Mouse (Mus musculus): Measurements from ENCODE around the gene Amd1. TPM values are rescaled to one million over a fixed set of nuclear protein-coding genes. Genes with fewer than 3 reads are reported as not detected.

The Amd1 gene
- 113 and 114 TPM in 2 replicates for polyA plus RNA-seq (2012; rRNA removed)

GRCm38 (mm10) chr10:40302140-40302985 lies at the start of gene Amd1:
Gene Amd1 (minus strand): TSS chr10:40302186.
- peak; percentile 88; the same call in 1 of the 2 replicates for TF ChIP-seq POLR2A (IDR thresholded peaks at IDR 0.05; ENCODE audit: borderline replicate concordance, insufficient read depth, low read length)
- no peak for TF ChIP-seq CTCF (IDR thresholded peaks at IDR 0.05; ENCODE audit: borderline replicate concordance, insufficient read depth, low read depth, low read length)
- DNase-seq: peak; percentile 100
- Histone ChIP-seq H3K4me3 (replicated peaks; ENCODE audit: insufficient read depth, low read depth, low read length) (peak within 1 kb of the TSS; percentile 82), H3K4me1 (ENCODE audit: control insufficient read depth, insufficient read depth, low read length) (peaks cover 4% of the 10 kb centered on the region; the same call in 1 of the 2 replicates), H3K27ac (ENCODE audit: insufficient read depth, low read length) (peak within 1 kb of the TSS; percentile 89), H3K27me3 (ENCODE audit: control insufficient read depth, insufficient read depth, low read length) (no peaks in the 10 kb centered on the region)
- under 1% methylated on average over 55 of the region's 55 CpGs for WGBS

GRCm38 (mm10) chr10:40351156-40351555 lies 49.2 kb upstream of the Amd1 start:
- 29% methylated on average over 4 of the region's 4 CpGs for WGBS
- TF ChIP-seq CTCF (IDR thresholded peaks at IDR 0.05; ENCODE audit: borderline replicate concordance, insufficient read depth, low read depth, low read length): no peak
- TF ChIP-seq POLR2A (IDR thresholded peaks at IDR 0.05; ENCODE audit: borderline replicate concordance, insufficient read depth, low read length): no peak
- H3K4me3 ChIP-seq (replicated peaks; ENCODE audit: insufficient read depth, low read depth, low read length): peak overlapping the region; percentile 22
- no peaks in the 10 kb centered on the region for H3K27me3 ChIP-seq (ENCODE audit: control insufficient read depth, insufficient read depth, low read length)
- no peak for DNase-seq
- peaks cover 5% of the 10 kb centered on the region; the same call in 1 of the 2 replicates for H3K4me1 ChIP-seq (ENCODE audit: control insufficient read depth, insufficient read depth, low read length)
- H3K27ac ChIP-seq (ENCODE audit: insufficient read depth, low read length): no peak overlapping the region

- TF ChIP-seq POLR2A (IDR thresholded peaks at IDR 0.05; ENCODE audit: borderline replicate concordance, insufficient read depth, low read length) (no peak), CTCF (IDR thresholded peaks at IDR 0.05; ENCODE audit: borderline replicate concordance, insufficient read depth, low read depth, low read length) (no peak)
- H3K4me3 ChIP-seq (replicated peaks; ENCODE audit: insufficient read depth, low read depth, low read length): peak overlapping the region; percentile 95
- peak overlapping the region; percentile 55 for H3K27ac ChIP-seq (ENCODE audit: insufficient read depth, low read length)
- 36% methylated on average over 12 of the region's 12 CpGs for WGBS
- no peak for DNase-seq
- H3K27me3 ChIP-seq (ENCODE audit: control insufficient read depth, insufficient read depth, low read length): no peaks in the 10 kb centered on the region
- peaks cover 5% of the 10 kb centered on the region; the same call in 1 of the 2 replicates for H3K4me1 ChIP-seq (ENCODE audit: control insufficient read depth, insufficient read depth, low read length)
These were observed 48.4 kb upstream of the Amd1 start for GRCm38 (mm10) chr10:40350245-40350932.

- TF ChIP-seq CTCF (IDR thresholded peaks at IDR 0.05; ENCODE audit: borderline replicate concordance, insufficient read depth, low read depth, low read length) (no peak), POLR2A (IDR thresholded peaks at IDR 0.05; ENCODE audit: borderline replicate concordance, insufficient read depth, low read length) (no peak)
- Histone ChIP-seq H3K4me3 (replicated peaks; ENCODE audit: insufficient read depth, low read depth, low read length) (peak overlapping the region; percentile 95), H3K27me3 (ENCODE audit: control insufficient read depth, insufficient read depth, low read length) (no peaks in the 10 kb centered on the region), H3K27ac (ENCODE audit: insufficient read depth, low read length) (peak overlapping the region; percentile 55), H3K4me1 (ENCODE audit: control insufficient read depth, insufficient read depth, low read length) (peaks cover 5% of the 10 kb centered on the region; the same call in 1 of the 2 replicates)
- under 1% methylated on average over 61 of the region's 62 CpGs for WGBS
- DNase-seq: peak; percentile 62 to 67
These were observed 47.7 kb upstream of the Amd1 start for GRCm38 (mm10) chr10:40349631-40350177.

- WGBS: 1% methylated on average over 75 of the region's 76 CpGs
- Histone ChIP-seq H3K4me3 (replicated peaks; ENCODE audit: insufficient read depth, low read depth, low read length) (peak overlapping the region; percentile 95), H3K27ac (ENCODE audit: insufficient read depth, low read length) (peak overlapping the region; percentile 55), H3K27me3 (ENCODE audit: control insufficient read depth, insufficient read depth, low read length) (no peaks in the 10 kb centered on the region), H3K4me1 (ENCODE audit: control insufficient read depth, insufficient read depth, low read length) (peaks cover 5% of the 10 kb centered on the region; the same call in 1 of the 2 replicates)
- TF ChIP-seq CTCF (IDR thresholded peaks at IDR 0.05; ENCODE audit: borderline replicate concordance, insufficient read depth, low read depth, low read length) (no peak), POLR2A (IDR thresholded peaks at IDR 0.05; ENCODE audit: borderline replicate concordance, insufficient read depth, low read length) (peak; percentile 67; the same call in 1 of the 2 replicates)
- peak; percentile 97 to 99 for DNase-seq
These were observed 46.9 kb upstream of the Amd1 start for GRCm38 (mm10) chr10:40348566-40349536.

GRCm38 (mm10) chr10:40347461-40347954 lies 45.5 kb upstream of the Amd1 start:
- DNase-seq: no peak
- H3K4me3 ChIP-seq (replicated peaks; ENCODE audit: insufficient read depth, low read depth, low read length): no peak overlapping the region
- no peak overlapping the region for H3K27ac ChIP-seq (ENCODE audit: insufficient read depth, low read length)
- 80% methylated on average over 9 of the region's 9 CpGs for WGBS
- no peaks in the 10 kb centered on the region for H3K27me3 ChIP-seq (ENCODE audit: control insufficient read depth, insufficient read depth, low read length)
- H3K4me1 ChIP-seq (ENCODE audit: control insufficient read depth, insufficient read depth, low read length): peaks cover 5% of the 10 kb centered on the region; the same call in 1 of the 2 replicates
- TF ChIP-seq CTCF (IDR thresholded peaks at IDR 0.05; ENCODE audit: borderline replicate concordance, insufficient read depth, low read depth, low read length) (no peak), POLR2A (IDR thresholded peaks at IDR 0.05; ENCODE audit: borderline replicate concordance, insufficient read depth, low read length) (no peak)

Data from cerebellum, adult 2 months (tissue).